Mouse (Mus musculus): ENCODE data around the gene Sec31b. TPM values are rescaled to one million over a fixed set of nuclear protein-coding genes. Genes with fewer than 3 reads are reported as not detected.

Sec31b gene
- total RNA-seq (2014; fragmentation: Nextera tagmentation) (0.98 and 1.4 TPM in 2 replicates), total RNA-seq (2017) (0.12 and 0.16 TPM in 2 replicates), polyA plus RNA-seq (2012) (0.21 and 0.37 TPM in 2 replicates)

DNA sequence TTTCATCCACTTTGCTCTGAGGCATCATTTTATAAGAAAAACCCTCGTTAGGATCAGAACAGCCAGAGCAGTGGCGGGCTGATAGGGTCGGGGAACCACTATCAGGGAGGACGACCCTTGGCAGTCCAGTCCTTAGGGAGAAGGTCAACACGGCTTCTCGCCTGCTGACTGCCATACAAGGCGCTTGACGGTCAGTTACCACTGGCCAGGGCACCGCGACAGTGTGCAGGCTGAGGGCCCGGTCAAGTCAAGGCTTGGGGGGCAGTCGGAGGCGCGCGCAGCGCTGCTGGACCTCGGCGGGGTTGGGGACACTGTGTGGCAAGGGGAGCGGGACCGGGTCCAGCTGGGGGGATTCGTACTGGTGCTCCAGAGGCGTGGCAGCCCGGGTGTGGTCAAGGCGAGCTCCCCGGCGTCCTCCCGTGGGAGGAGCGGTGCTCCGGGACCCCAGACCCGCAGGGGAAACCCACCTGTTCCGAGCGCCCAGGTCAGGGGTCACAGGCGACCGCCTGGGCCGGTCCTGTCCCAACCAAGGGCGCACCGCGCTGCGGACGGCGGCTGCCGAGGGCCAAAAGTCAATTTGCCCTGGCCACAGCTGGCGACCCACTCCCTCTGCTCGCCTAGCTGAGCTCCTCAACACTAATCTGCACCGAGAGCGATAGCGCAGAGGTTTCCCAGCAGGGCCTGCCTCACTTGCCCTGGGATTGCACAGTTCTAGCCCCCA is at the start of gene Sec31b:
TSS of gene Sec31b (minus strand) at position 544 of the 721 bp plus-strand sequence.
- ATAC-seq (ENCODE audit: extremely low read depth, insufficient number of reproducible peaks, low FRiP score, poor library complexity, severe bottlenecking) (no peak), DNase-seq (ENCODE audit: low spot score) (no peak)
- H3K4me3 ChIP-seq (ENCODE audit: low read depth, low read length): no peak within 1 kb of the TSS
- H3K36me3 ChIP-seq (replicated peaks): peaks cover 45% of the 10 kb centered on the region
- TF ChIP-seq POLR2AphosphoS5 (IDR thresholded peaks at IDR 0.05; ENCODE audit: insufficient replicate concordance, low read depth, low read length) (no peak), TAL1 (conservative IDR thresholded peaks at IDR 0.05; ENCODE audit: low read depth, low read length) (no peak), GATA1 (IDR thresholded peaks at IDR 0.05; ENCODE audit: borderline replicate concordance, low read length) (no peak), CTCF (IDR thresholded peaks at IDR 0.05; ENCODE audit: low read depth, low read length) (no peak), GATA2 (IDR thresholded peaks at IDR 0.05; ENCODE audit: borderline replicate concordance, low read depth, low read length) (no peak)
- 0 out of 2 replicates have a peak, but pooled peaks cover 3% of the 10 kb centered on the region for H3K27me3 ChIP-seq (ENCODE audit: insufficient read depth, low read length)
- H3K9me3 ChIP-seq (replicated peaks): peaks cover 4% of the 10 kb centered on the region
- 0 out of 2 replicates have a peak, but pooled peaks cover 3% of the 10 kb centered on the region for H3K4me1 ChIP-seq (ENCODE audit: insufficient read depth, low read depth, low read length)

DNA sequence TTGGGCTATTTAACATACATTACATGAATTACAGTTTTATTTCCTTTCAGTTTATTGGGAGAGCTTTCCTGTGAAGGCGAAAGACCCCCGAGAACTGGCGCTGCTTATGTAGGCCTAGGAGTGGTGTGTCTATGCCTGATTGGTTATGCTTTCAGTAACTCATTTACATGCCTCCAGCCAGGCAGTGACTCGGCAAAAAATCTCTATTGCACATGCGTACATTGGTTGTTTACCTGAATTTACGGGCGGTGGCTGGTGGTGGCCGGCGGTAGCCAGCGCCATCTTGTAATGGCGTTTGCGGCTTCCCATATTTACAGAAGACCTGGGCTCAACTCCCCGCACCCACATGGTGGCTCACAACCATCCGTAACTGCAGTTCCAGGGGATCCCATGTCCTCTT is 48.5 kb upstream of the Sec31b start:
- no peak for ATAC-seq (ENCODE audit: extremely low read depth, insufficient number of reproducible peaks, low FRiP score, poor library complexity, severe bottlenecking)
- Histone ChIP-seq H3K27me3 (ENCODE audit: insufficient read depth, low read length) (peaks cover 29% of the 10 kb centered on the region), H3K9me3 (replicated peaks) (peaks cover 3% of the 10 kb centered on the region), H3K4me3 (ENCODE audit: low read depth, low read length) (no peak overlapping the region), H3K4me1 (ENCODE audit: insufficient read depth, low read depth, low read length) (no peaks in the 10 kb centered on the region), H3K36me3 (replicated peaks) (no peaks in the 10 kb centered on the region)
- TF ChIP-seq POLR2AphosphoS5 (IDR thresholded peaks at IDR 0.05; ENCODE audit: insufficient replicate concordance, low read depth, low read length): no peak
- no peak for TF ChIP-seq GATA1 (IDR thresholded peaks at IDR 0.05; ENCODE audit: borderline replicate concordance, low read length)
- TF ChIP-seq TAL1 (conservative IDR thresholded peaks at IDR 0.05; ENCODE audit: low read depth, low read length): no peak
- TF ChIP-seq CTCF (IDR thresholded peaks at IDR 0.05; ENCODE audit: low read depth, low read length): no peak
- TF ChIP-seq GATA2 (IDR thresholded peaks at IDR 0.05; ENCODE audit: borderline replicate concordance, low read depth, low read length): no peak
- DNase-seq (ENCODE audit: low spot score): no peak

DNA sequence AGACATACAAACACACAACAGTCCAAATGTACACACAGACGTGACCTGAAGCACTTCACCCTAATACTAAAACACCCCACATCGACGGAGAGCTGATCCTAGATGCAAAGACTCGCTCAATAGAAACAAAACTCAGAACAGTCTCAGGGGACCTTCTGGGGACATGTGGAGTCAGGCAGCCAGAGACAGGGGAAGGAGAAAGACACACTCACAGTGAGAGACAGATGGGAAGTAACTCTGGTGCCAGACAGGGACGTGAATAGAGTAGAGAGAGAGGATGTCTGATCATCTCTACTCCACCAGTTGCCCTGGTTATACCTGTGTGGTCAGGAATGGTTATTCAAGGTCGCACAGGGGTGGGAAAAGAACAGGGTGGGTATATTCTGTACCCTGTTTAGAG is 46.0 kb upstream of the Sec31b start:
- H3K27me3 ChIP-seq (ENCODE audit: insufficient read depth, low read length): peaks cover 13% of the 10 kb centered on the region
- no peak for DNase-seq (ENCODE audit: low spot score)
- TF ChIP-seq POLR2AphosphoS5 (IDR thresholded peaks at IDR 0.05; ENCODE audit: insufficient replicate concordance, low read depth, low read length) (no peak), GATA2 (IDR thresholded peaks at IDR 0.05; ENCODE audit: borderline replicate concordance, low read depth, low read length) (no peak), TAL1 (conservative IDR thresholded peaks at IDR 0.05; ENCODE audit: low read depth, low read length) (no peak), GATA1 (IDR thresholded peaks at IDR 0.05; ENCODE audit: borderline replicate concordance, low read length) (no peak), CTCF (IDR thresholded peaks at IDR 0.05; ENCODE audit: low read depth, low read length) (no peak)
- no peaks in the 10 kb centered on the region for H3K4me1 ChIP-seq (ENCODE audit: insufficient read depth, low read depth, low read length)
- H3K4me3 ChIP-seq (ENCODE audit: low read depth, low read length): no peak overlapping the region
- H3K9me3 ChIP-seq (replicated peaks): peaks cover 3% of the 10 kb centered on the region
- ATAC-seq (ENCODE audit: extremely low read depth, insufficient number of reproducible peaks, low FRiP score, poor library complexity, severe bottlenecking): no peak
- H3K36me3 ChIP-seq (replicated peaks): no peaks in the 10 kb centered on the region

DNA sequence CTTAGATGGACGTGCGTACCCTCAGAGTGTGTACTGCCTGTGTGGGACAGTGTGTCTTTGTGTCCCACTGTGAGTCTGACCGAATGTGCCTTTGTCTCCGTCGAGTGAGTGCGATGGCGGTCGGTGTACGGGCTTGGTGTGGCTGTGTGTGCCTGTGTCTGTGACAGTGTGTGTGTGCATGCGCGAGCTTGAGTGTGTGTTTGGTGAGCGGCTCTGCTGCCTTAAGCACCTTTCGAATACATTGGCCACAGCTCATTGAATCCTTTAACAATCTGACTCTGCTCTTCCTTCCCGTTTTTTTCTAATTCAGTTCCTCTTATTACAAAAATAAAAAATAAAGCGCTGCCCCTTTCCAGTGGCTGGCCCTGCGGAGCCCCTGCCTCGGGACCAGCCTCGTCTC is 45.3 kb upstream of the Sec31b start:
- Histone ChIP-seq H3K27me3 (ENCODE audit: insufficient read depth, low read length) (peaks cover 12% of the 10 kb centered on the region), H3K4me1 (ENCODE audit: insufficient read depth, low read depth, low read length) (no peaks in the 10 kb centered on the region), H3K36me3 (replicated peaks) (no peaks in the 10 kb centered on the region), H3K4me3 (ENCODE audit: low read depth, low read length) (no peak overlapping the region), H3K9me3 (replicated peaks) (peaks cover 3% of the 10 kb centered on the region)
- no peak for DNase-seq (ENCODE audit: low spot score)
- TF ChIP-seq TAL1 (conservative IDR thresholded peaks at IDR 0.05; ENCODE audit: low read depth, low read length) (no peak), POLR2AphosphoS5 (IDR thresholded peaks at IDR 0.05; ENCODE audit: insufficient replicate concordance, low read depth, low read length) (no peak), CTCF (IDR thresholded peaks at IDR 0.05; ENCODE audit: low read depth, low read length) (no peak), GATA1 (IDR thresholded peaks at IDR 0.05; ENCODE audit: borderline replicate concordance, low read length) (no peak), GATA2 (IDR thresholded peaks at IDR 0.05; ENCODE audit: borderline replicate concordance, low read depth, low read length) (no peak)
- ATAC-seq (ENCODE audit: extremely low read depth, insufficient number of reproducible peaks, low FRiP score, poor library complexity, severe bottlenecking): no peak

DNA sequence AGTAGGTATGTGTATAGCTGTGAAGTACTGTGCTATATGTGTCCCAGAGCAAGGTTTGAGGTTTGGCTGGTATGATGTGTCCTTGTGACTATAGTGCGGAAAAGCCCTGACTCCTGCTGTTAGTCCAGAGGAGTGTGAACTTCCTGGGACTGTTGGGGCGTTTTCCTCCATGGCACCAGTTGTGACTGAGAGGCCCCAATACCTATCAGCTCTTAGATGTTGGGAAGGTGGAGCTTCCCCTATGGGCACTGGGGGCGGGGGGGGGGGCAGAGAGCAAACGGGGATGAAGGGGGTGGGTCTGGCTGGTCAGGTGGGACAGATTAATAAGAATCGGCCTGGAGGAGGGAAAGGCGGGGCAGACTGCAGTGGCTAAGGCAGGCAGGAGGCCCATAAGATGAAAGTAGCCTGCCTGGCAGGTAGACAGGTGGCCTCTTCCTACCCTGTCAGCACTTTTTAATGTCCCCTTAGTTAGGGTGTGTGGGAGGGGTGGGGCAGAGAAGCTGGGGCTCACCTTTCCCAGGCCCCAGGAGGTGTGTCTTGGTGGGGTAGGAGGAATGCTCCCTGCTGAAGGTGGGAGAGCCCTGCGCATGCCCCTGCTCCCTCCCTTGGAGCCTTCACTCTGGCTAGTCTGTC is 44.0 kb upstream of the Sec31b start:
- H3K9me3 ChIP-seq (replicated peaks): peaks cover 3% of the 10 kb centered on the region
- H3K4me3 ChIP-seq (ENCODE audit: low read depth, low read length): no peak overlapping the region
- TF ChIP-seq TAL1 (conservative IDR thresholded peaks at IDR 0.05; ENCODE audit: low read depth, low read length) (no peak), GATA2 (IDR thresholded peaks at IDR 0.05; ENCODE audit: borderline replicate concordance, low read depth, low read length) (no peak), GATA1 (IDR thresholded peaks at IDR 0.05; ENCODE audit: borderline replicate concordance, low read length) (no peak), CTCF (IDR thresholded peaks at IDR 0.05; ENCODE audit: low read depth, low read length) (no peak), POLR2AphosphoS5 (IDR thresholded peaks at IDR 0.05; ENCODE audit: insufficient replicate concordance, low read depth, low read length) (no peak)
- no peak for ATAC-seq (ENCODE audit: extremely low read depth, insufficient number of reproducible peaks, low FRiP score, poor library complexity, severe bottlenecking)
- H3K27me3 ChIP-seq (ENCODE audit: insufficient read depth, low read length): peaks cover 18% of the 10 kb centered on the region
- H3K36me3 ChIP-seq (replicated peaks): no peaks in the 10 kb centered on the region
- DNase-seq (ENCODE audit: low spot score): no peak
- no peaks in the 10 kb centered on the region for H3K4me1 ChIP-seq (ENCODE audit: insufficient read depth, low read depth, low read length)

DNA sequence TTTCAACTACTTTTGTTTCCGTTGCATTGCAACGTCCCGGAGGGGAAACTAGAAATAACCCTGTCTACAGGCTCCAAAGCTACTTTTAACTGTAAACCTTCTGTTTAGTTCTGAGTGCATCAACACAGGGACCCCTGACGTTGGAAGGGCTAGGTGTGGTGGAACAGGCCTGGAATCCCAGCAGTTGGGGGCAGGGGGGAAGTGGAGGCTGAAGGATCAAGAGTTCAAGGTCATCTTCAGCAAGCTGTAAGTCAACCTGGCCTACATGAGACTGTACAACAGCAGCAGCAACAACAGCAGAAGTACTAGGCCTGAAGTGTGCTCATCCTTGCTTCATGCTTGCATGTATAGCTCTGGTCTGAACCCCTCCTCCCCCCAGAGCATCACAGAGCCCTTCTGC is 42.4 kb upstream of the Sec31b start:
- no peak for ATAC-seq (ENCODE audit: extremely low read depth, insufficient number of reproducible peaks, low FRiP score, poor library complexity, severe bottlenecking)
- peaks cover 18% of the 10 kb centered on the region for H3K27me3 ChIP-seq (ENCODE audit: insufficient read depth, low read length)
- H3K9me3 ChIP-seq (replicated peaks): no peaks in the 10 kb centered on the region

More for the DNA sequence above, 42.4 kb upstream of the Sec31b start:
- DNase-seq (ENCODE audit: low spot score): no peak
- no peak for TF ChIP-seq TAL1 (conservative IDR thresholded peaks at IDR 0.05; ENCODE audit: low read depth, low read length)
- no peak for TF ChIP-seq GATA1 (IDR thresholded peaks at IDR 0.05; ENCODE audit: borderline replicate concordance, low read length)
- no peak for TF ChIP-seq GATA2 (IDR thresholded peaks at IDR 0.05; ENCODE audit: borderline replicate concordance, low read depth, low read length)
- no peak for TF ChIP-seq POLR2AphosphoS5 (IDR thresholded peaks at IDR 0.05; ENCODE audit: insufficient replicate concordance, low read depth, low read length)
- Histone ChIP-seq H3K4me3 (ENCODE audit: low read depth, low read length) (no peak overlapping the region), H3K4me1 (ENCODE audit: insufficient read depth, low read depth, low read length) (no peaks in the 10 kb centered on the region), H3K36me3 (replicated peaks) (no peaks in the 10 kb centered on the region)
